Mouse (Mus musculus) forebrain, embryonic 13.5 days (tissue): ENCODE data around the gene Asic1. TPM values are rescaled to one million over a fixed set of nuclear protein-coding genes. Genes with fewer than 3 reads are reported as not detected.
A peak's percentile ranks its signal among the peaks of the same experiment; 100 is the strongest.

Experiments
- ATAC-seq: fragments of 200-750 bp; cut with Nextera tagmentation; 2 replicates; pipeline ENCODE4 v1.8.0; 2017
- H3K27ac ChIP-seq: fragments of 300-500 bp; sonication (generic); 2 replicates; pipeline ENCODE4 v1.5.1; 2015; ENCODE audit warnings: inconsistent platforms, mild to moderate bottlenecking, moderate library complexity
- H3K27me3 ChIP-seq: fragments of 300-500 bp; sonication (generic); 2 replicates; pipeline ENCODE4 v1.6.1; 2015; ENCODE audit warnings: mild to moderate bottlenecking, inconsistent platforms
- H3K36me3 ChIP-seq: fragments of 300-500 bp; sonication (generic); 2 replicates; pipeline ENCODE4 v1.6.1; 2015; ENCODE audit warnings: mild to moderate bottlenecking, inconsistent platforms; ENCODE audit not compliant: poor library complexity, severe bottlenecking
- H3K4me1 ChIP-seq: fragments of 300-500 bp; sonication (generic); 2 replicates; pipeline ENCODE4 v1.6.1; 2015; ENCODE audit warnings: inconsistent platforms
- H3K4me2 ChIP-seq: fragments of 300-500 bp; sonication (generic); 2 replicates; pipeline ENCODE4 v1.6.1; 2015; ENCODE audit warnings: inconsistent platforms, mild to moderate bottlenecking, moderate library complexity
- H3K4me3 ChIP-seq: fragments of 300-500 bp; sonication (generic); 2 replicates; pipeline ENCODE4 v1.5.1; 2015; ENCODE audit warnings: mild to moderate bottlenecking, inconsistent platforms
- H3K9ac ChIP-seq: fragments of 300-500 bp; sonication (generic); 2 replicates; pipeline ENCODE4 v1.6.1; 2015; ENCODE audit warnings: mild to moderate bottlenecking, inconsistent platforms
- H3K9me3 ChIP-seq: fragments of 300-500 bp; sonication (generic); replicated peaks from 2 replicates; pipeline ENCODE4 v1.6.1; 2016; ENCODE audit warnings: inconsistent platforms
- WGBS: fragments of 180-500 bp; shearing (Covaris S2); methylation state at CpG from one replicate; pipeline ENCODE4 v1.1.7; 2015; 5-methylcytosine and 5-hydroxymethylcytosine counted together
- polyA plus RNA-seq: library from polyadenylated mRNA; unstranded; fragments of >200 nt; fragmentation: Nextera tagmentation; extraction: Ambion mirVana; gene quantifications from 2 replicates; pipeline ENCODE4 v1.2.1, GENCODE M21; 2015

Asic1 gene
- polyA plus RNA-seq, 1 experiment from 2014 or later: 15.1 TPM

- Histone ChIP-seq H3K27ac (peak overlapping the region; percentile 84; the same call in 1 of the 2 replicates), H3K4me2 (no peak overlapping the region), H3K4me1 (peaks cover 24% of the 10 kb centered on the region), H3K4me3 (no peak overlapping the region), H3K27me3 (no peaks in the 10 kb centered on the region), H3K9ac (no peak overlapping the region), H3K9me3 (no peaks in the 10 kb centered on the region), H3K36me3 (peaks cover 64% of the 10 kb centered on the region)
- WGBS: 85% methylated on average over 12 of the region's 12 CpGs
- no peak for ATAC-seq
Observed at GRCm38 (mm10) chr15:99716814-99717213, 46.6 kb downstream of the Asic1 start.

- ATAC-seq: no peak
- Histone ChIP-seq H3K9me3 (no peaks in the 10 kb centered on the region), H3K27me3 (no peaks in the 10 kb centered on the region), H3K4me2 (no peak within 1 kb of the TSS), H3K9ac (peak within 1 kb of the TSS; percentile 34), H3K27ac (peak within 1 kb of the TSS; percentile 84), H3K36me3 (peaks cover 64% of the 10 kb centered on the region), H3K4me3 (no peak within 1 kb of the TSS), H3K4me1 (peaks cover 24% of the 10 kb centered on the region)
- 72% methylated on average over 26 of the region's 26 CpGs for WGBS
Observed at GRCm38 (mm10) chr15:99717386-99718334, 47.5 kb downstream of the Asic1 start, which contains the start of gene Gpd1. Gene Gpd1, plus strand, starts transcription at chr15:99717515.

- H3K27ac ChIP-seq: no peak overlapping the region
- H3K9me3 ChIP-seq: no peaks in the 10 kb centered on the region
- peaks cover 31% of the 10 kb centered on the region for H3K4me1 ChIP-seq
- H3K27me3 ChIP-seq: no peaks in the 10 kb centered on the region
- H3K9ac ChIP-seq: no peak overlapping the region
- no peak for ATAC-seq
- H3K4me3 ChIP-seq: no peak overlapping the region
- 86% methylated on average over 9 of the region's 9 CpGs for WGBS
- no peak overlapping the region for H3K4me2 ChIP-seq
- H3K36me3 ChIP-seq: peaks cover 60% of the 10 kb centered on the region
Observed at GRCm38 (mm10) chr15:99718461-99719021, 48.4 kb downstream of the Asic1 start.

GRCm38 (mm10) chr15:99719865-99720264 is 49.7 kb downstream of the Asic1 start:
- H3K27me3 ChIP-seq: no peaks in the 10 kb centered on the region
- no peaks in the 10 kb centered on the region for H3K9me3 ChIP-seq
- no peak overlapping the region for H3K9ac ChIP-seq
- H3K4me2 ChIP-seq: no peak overlapping the region
- WGBS: 82% methylated on average over 8 of the region's 8 CpGs
- ATAC-seq: no peak
- H3K4me3 ChIP-seq: no peak overlapping the region
- H3K4me1 ChIP-seq: peaks cover 44% of the 10 kb centered on the region
- H3K27ac ChIP-seq: no peak overlapping the region
- peaks cover 53% of the 10 kb centered on the region for H3K36me3 ChIP-seq

GRCm38 (mm10) chr15:99721921-99722743 is 52.0 kb downstream of the Asic1 start:
- no peak overlapping the region for H3K27ac ChIP-seq
- no peak overlapping the region for H3K4me3 ChIP-seq
- peaks cover 48% of the 10 kb centered on the region for H3K36me3 ChIP-seq
- H3K9ac ChIP-seq: no peak overlapping the region
- no peaks in the 10 kb centered on the region for H3K27me3 ChIP-seq
- no peak overlapping the region for H3K4me2 ChIP-seq
- ATAC-seq: no peak
- peaks cover 41% of the 10 kb centered on the region for H3K4me1 ChIP-seq
- 83% methylated on average over 25 of the region's 25 CpGs for WGBS
- no peaks in the 10 kb centered on the region for H3K9me3 ChIP-seq

- Histone ChIP-seq H3K27me3 (no peaks in the 10 kb centered on the region), H3K4me1 (peaks cover 35% of the 10 kb centered on the region), H3K9ac (0 out of 2 replicates have a peak overlapping the region, but pooled peaks have one; percentile 21), H3K9me3 (no peaks in the 10 kb centered on the region), H3K4me2 (no peak overlapping the region), H3K36me3 (peaks cover 50% of the 10 kb centered on the region), H3K4me3 (no peak overlapping the region), H3K27ac (peak overlapping the region; percentile 31)
- 62% methylated on average over 10 of the region's 10 CpGs for WGBS
- no peak for ATAC-seq
Observed at GRCm38 (mm10) chr15:99723120-99723514, 52.9 kb downstream of the Asic1 start.

- Histone ChIP-seq H3K4me1 (peaks cover 35% of the 10 kb centered on the region), H3K9ac (0 out of 2 replicates have a peak overlapping the region, but pooled peaks have one; percentile 21), H3K36me3 (peaks cover 51% of the 10 kb centered on the region), H3K27me3 (no peaks in the 10 kb centered on the region), H3K9me3 (no peaks in the 10 kb centered on the region), H3K4me2 (no peak overlapping the region), H3K27ac (peak overlapping the region; percentile 31), H3K4me3 (no peak overlapping the region)
- 17% methylated on average over 11 of the region's 11 CpGs for WGBS
- no peak for ATAC-seq
Observed at GRCm38 (mm10) chr15:99723515-99724291, 53.5 kb downstream of the Asic1 start.

DNA sequence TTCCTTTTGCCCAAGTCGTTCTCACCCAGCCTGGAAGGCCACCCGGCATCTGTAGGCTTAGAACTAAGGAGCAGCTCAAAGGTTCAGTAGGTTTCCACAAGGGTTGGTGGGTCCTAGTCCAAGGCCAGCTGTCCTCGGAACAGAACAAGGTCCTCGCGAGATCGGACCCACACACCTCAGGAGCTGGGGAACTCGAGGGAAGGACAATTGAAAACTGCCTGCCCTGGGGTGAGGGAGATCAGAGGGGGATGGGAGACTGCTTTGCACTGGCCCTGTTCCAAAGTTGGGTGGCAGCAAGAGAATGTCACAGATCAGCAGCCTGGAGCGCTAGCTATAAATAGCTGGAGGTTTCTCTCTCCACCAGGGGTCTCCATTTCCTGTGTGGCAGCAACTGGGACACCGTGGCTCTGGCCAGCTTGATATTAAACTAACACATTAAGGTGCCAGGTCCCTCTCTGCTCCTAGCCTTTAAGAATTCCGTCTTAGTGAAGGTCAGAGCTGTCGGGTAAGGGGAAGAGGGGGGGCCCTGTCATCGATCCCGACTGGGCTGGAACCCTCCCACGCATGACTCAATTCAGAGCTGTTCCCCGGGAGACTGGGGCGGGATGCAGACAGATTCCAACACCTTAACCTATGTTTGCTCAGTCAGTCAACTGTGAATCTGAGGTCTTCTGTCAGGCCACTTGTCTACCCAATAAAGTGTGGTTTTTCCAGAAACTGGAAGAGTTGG is 54.3 kb downstream of the Asic1 start:
- Histone ChIP-seq H3K9me3 (no peaks in the 10 kb centered on the region), H3K36me3 (peaks cover 53% of the 10 kb centered on the region), H3K4me1 (peaks cover 35% of the 10 kb centered on the region), H3K27ac (peak overlapping the region; percentile 36), H3K27me3 (no peaks in the 10 kb centered on the region), H3K4me2 (peak overlapping the region; percentile 60), H3K9ac (peak overlapping the region; percentile 93), H3K4me3 (peak overlapping the region; percentile 86)
- peak; percentile 32 for ATAC-seq
- 15% methylated on average over 16 of the region's 16 CpGs for WGBS

DNA sequence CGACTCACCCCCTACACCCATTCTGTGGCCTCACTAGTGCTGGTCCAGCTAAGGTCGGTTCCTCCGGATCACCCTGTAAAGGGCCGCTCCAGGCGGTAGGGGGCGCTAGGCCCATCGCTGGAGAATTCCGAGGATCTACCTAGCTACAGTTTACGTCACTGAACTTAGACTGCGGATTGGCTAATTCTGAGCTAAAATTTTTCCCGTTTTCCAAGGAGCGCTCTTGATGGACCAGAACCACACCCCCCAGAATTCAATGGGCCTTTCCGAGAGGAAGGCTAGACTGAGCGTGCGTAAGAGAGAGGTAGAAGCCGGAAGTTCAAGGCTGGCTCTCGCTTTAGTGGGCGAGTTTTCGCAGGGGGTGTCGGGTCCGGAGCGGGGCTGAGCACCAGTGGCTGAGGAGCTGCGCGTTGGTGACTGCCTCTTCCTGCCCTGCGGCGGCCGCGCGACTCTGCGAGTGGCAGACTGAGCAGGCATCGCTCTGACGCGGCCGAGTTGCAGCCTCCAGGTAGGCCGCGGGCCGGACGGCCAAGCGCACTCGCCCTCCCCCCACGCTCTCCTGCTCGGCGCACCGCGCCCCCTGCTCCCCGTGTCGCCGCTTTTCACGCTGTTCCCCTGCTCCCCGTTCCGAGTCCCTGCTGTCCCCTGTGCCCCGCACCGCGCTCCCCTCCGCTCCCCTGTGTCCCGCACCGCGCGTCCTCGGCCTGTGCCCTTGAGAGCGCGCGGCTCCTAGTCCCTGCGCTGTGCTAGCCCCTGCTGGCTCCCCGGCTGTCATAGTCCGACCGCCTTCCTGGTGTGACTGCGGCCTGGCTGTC is 55.4 kb downstream of the Asic1 start, which contains the start of gene Cox14:
Gene Cox14 (plus strand): TSS at position 278 of the 815 bp plus-strand sequence.
- under 1% methylated on average over 49 of the region's 68 CpGs for WGBS
- Histone ChIP-seq H3K27me3 (no peaks in the 10 kb centered on the region), H3K9me3 (no peaks in the 10 kb centered on the region), H3K4me3 (peak within 1 kb of the TSS; percentile 86), H3K36me3 (peaks cover 60% of the 10 kb centered on the region), H3K27ac (peak within 1 kb of the TSS; percentile 89), H3K4me1 (peaks cover 35% of the 10 kb centered on the region), H3K4me2 (peak within 1 kb of the TSS; percentile 92), H3K9ac (peak within 1 kb of the TSS; percentile 93)
- ATAC-seq: peak; percentile 96

DNA sequence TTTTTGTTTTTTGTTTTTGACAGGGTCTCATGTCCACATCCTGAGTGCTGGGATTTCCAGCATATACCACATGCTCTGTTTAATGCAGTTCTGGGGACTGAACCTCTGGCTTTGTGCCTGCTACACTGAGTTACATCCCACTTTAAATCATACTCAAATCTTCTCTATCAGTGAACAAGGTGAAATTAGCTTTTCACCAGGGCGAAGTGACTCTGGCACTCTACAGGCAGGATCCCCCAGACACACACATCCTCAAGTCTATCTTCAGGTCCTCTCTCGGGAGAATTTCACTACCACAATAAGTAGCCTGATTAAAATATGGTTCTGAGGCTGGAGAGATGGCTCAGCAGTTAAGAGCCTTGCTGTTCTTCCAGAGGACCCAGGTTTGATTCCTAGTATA is 56.4 kb downstream of the Asic1 start:
- peak overlapping the region; percentile 92 for H3K4me2 ChIP-seq
- peak overlapping the region; percentile 93 for H3K9ac ChIP-seq
- ATAC-seq: no peak
- peaks cover 52% of the 10 kb centered on the region for H3K36me3 ChIP-seq
- H3K27me3 ChIP-seq: no peaks in the 10 kb centered on the region
- H3K4me3 ChIP-seq: peak overlapping the region; percentile 86
- peaks cover 35% of the 10 kb centered on the region for H3K4me1 ChIP-seq
- WGBS: 78% methylated on average over 2 of the region's 2 CpGs
- no peaks in the 10 kb centered on the region for H3K9me3 ChIP-seq
- no peak overlapping the region for H3K27ac ChIP-seq
